Mouse (Mus musculus) limb, embryonic 11.5 days (tissue): Measurements from ENCODE around the gene Tox3. TPM values are rescaled to one million over a fixed set of nuclear protein-coding genes. Genes with fewer than 3 reads are reported as not detected.

ENCODE experiments used
- ATAC-seq: fragments of 200-750 bp; cut with Nextera tagmentation; 2 replicates; pipeline ENCODE4 v1.8.0; 2017; ENCODE audit warnings: low read depth; ENCODE audit not compliant: insufficient number of reproducible peaks, low FRiP score, low TSS enrichment
- DNase-seq: peaks from one replicate; pipeline ENCODE4 v3.0.0-alpha.2; 2015; ENCODE audit warnings: low spot score
- H3K27ac ChIP-seq: fragments of 300-500 bp; sonication (generic); replicated peaks from 2 replicates; pipeline ENCODE4 v1.5.1; 2014; ENCODE audit warnings: low read depth, mild to moderate bottlenecking, low read length
- H3K27me3 ChIP-seq: fragments of 300-500 bp; sonication (generic); 2 replicates; pipeline ENCODE4 v1.6.1; 2014; ENCODE audit warnings: mild to moderate bottlenecking, low read length, mixed read lengths; ENCODE audit not compliant: control insufficient read depth, insufficient read depth
- H3K36me3 ChIP-seq: fragments of 300-500 bp; sonication (generic); 2 replicates; pipeline ENCODE4 v1.6.1; 2014; ENCODE audit warnings: mild to moderate bottlenecking, low read length, moderate library complexity, mixed read lengths; ENCODE audit not compliant: control insufficient read depth, insufficient read depth
- H3K4me1 ChIP-seq: fragments of 300-500 bp; sonication (generic); 2 replicates; pipeline ENCODE4 v1.6.1; 2014; ENCODE audit warnings: low read length, mixed read lengths; ENCODE audit not compliant: control insufficient read depth, insufficient read depth
- H3K4me2 ChIP-seq: fragments of 300-500 bp; sonication (generic); 2 replicates; pipeline ENCODE4 v1.6.1; 2014; ENCODE audit warnings: low read depth, mild to moderate bottlenecking, moderate library complexity; ENCODE audit not compliant: severe bottlenecking
- H3K4me3 ChIP-seq: fragments of 300-500 bp; sonication (generic); 2 replicates; pipeline ENCODE4 v1.5.1; 2014; ENCODE audit warnings: low read depth, low read length
- H3K9ac ChIP-seq: fragments of 300-500 bp; sonication (generic); 2 replicates; pipeline ENCODE4 v1.6.1; 2014; ENCODE audit warnings: mild to moderate bottlenecking, low read length
- H3K9me3 ChIP-seq: fragments of 300-500 bp; sonication (generic); 2 replicates; pipeline ENCODE4 v1.6.1; 2016; ENCODE audit warnings: low read length; ENCODE audit not compliant: control insufficient read depth
- WGBS: fragments of 180-500 bp; shearing (Covaris S2); extraction: QIAGEN DNeasy Blood & Tissue Kit; methylation state at CpG from one replicate; pipeline ENCODE4 v1.1.7; 2014; 5-methylcytosine and 5-hydroxymethylcytosine counted together
- polyA plus RNA-seq: library from polyadenylated mRNA; unstranded; fragments of >200 nt; fragmentation: Nextera tagmentation; extraction: Ambion mirVana; gene quantifications from 2 replicates; pipeline ENCODE4 v1.2.1, GENCODE M21; 2014

The Tox3 gene
- polyA plus RNA-seq, 1 experiment from 2014 or later: 8.3 TPM

- DNase-seq: no peak
- no peaks in the 10 kb centered on the region for H3K4me1 ChIP-seq
- peaks cover 3% of the 10 kb centered on the region; the same call in 1 of the 2 replicates for H3K9me3 ChIP-seq
- H3K9ac ChIP-seq: no peak overlapping the region
- 74% methylated on average over 5 of the region's 5 CpGs for WGBS
- H3K27me3 ChIP-seq: no peaks in the 10 kb centered on the region
- no peak overlapping the region for H3K4me2 ChIP-seq
- H3K27ac ChIP-seq: no peak overlapping the region
- no peak overlapping the region for H3K4me3 ChIP-seq
- ATAC-seq: peak; percentile 76; the same call in 1 of the 2 replicates
- no peaks in the 10 kb centered on the region for H3K36me3 ChIP-seq
Observed at GRCm38 (mm10) chr8:90302252-90302651, 45.9 kb downstream of the Tox3 start.

GRCm38 (mm10) chr8:90301543-90301942 is 46.6 kb downstream of the Tox3 start:
- Histone ChIP-seq H3K4me2 (no peak overlapping the region), H3K9ac (no peak overlapping the region), H3K9me3 (no peaks in the 10 kb centered on the region; the same call in 1 of the 2 replicates), H3K27me3 (no peaks in the 10 kb centered on the region), H3K4me3 (no peak overlapping the region), H3K4me1 (no peaks in the 10 kb centered on the region), H3K27ac (0 out of 2 replicates have a peak overlapping the region, but pooled peaks have one; percentile 26), H3K36me3 (no peaks in the 10 kb centered on the region)
- ATAC-seq (no peak), DNase-seq (no peak)
- 75% methylated on average over 5 of the region's 5 CpGs for WGBS

- no peaks in the 10 kb centered on the region for H3K9me3 ChIP-seq
- H3K27ac ChIP-seq: no peak overlapping the region
- H3K4me3 ChIP-seq: no peak overlapping the region
- no peak overlapping the region for H3K9ac ChIP-seq
- H3K4me2 ChIP-seq: no peak overlapping the region
- no peaks in the 10 kb centered on the region for H3K4me1 ChIP-seq
- H3K36me3 ChIP-seq: no peaks in the 10 kb centered on the region
- 73% methylated on average over 2 of the region's 2 CpGs for WGBS
- no peak for ATAC-seq
- no peaks in the 10 kb centered on the region for H3K27me3 ChIP-seq
- no peak for DNase-seq
Observed at GRCm38 (mm10) chr8:90300973-90301372, 47.2 kb downstream of the Tox3 start.

- H3K36me3 ChIP-seq: no peaks in the 10 kb centered on the region
- H3K27me3 ChIP-seq: no peaks in the 10 kb centered on the region
- H3K9me3 ChIP-seq: no peaks in the 10 kb centered on the region
- no peak overlapping the region for H3K27ac ChIP-seq
- H3K9ac ChIP-seq: no peak overlapping the region
- H3K4me3 ChIP-seq: no peak overlapping the region
- H3K4me2 ChIP-seq: no peak overlapping the region
- no peaks in the 10 kb centered on the region for H3K4me1 ChIP-seq
- DNase-seq: no peak
- ATAC-seq: no peak
- 40% methylated on average over 3 of the region's 3 CpGs for WGBS
Observed at GRCm38 (mm10) chr8:90294061-90294460, 54.1 kb downstream of the Tox3 start.

- WGBS: 95% methylated on average over 6 of the region's 6 CpGs
- H3K36me3 ChIP-seq: no peaks in the 10 kb centered on the region
- H3K9ac ChIP-seq: no peak overlapping the region
- no peak overlapping the region for H3K27ac ChIP-seq
- ATAC-seq (no peak), DNase-seq (no peak)
- H3K27me3 ChIP-seq: no peaks in the 10 kb centered on the region
- H3K4me2 ChIP-seq: no peak overlapping the region
- H3K4me1 ChIP-seq: no peaks in the 10 kb centered on the region
- H3K9me3 ChIP-seq: no peaks in the 10 kb centered on the region
- H3K4me3 ChIP-seq: no peak overlapping the region
Observed at GRCm38 (mm10) chr8:90290811-90291210, 57.3 kb downstream of the Tox3 start.

GRCm38 (mm10) chr8:90276722-90277121 is 71.4 kb downstream of the Tox3 start:
- H3K9ac ChIP-seq: no peak overlapping the region
- 79% methylated on average over 9 of the region's 9 CpGs for WGBS

GRCm38 (mm10) chr8:90273182-90273581 is 75.0 kb downstream of the Tox3 start:
- no peak for ATAC-seq
- Histone ChIP-seq H3K27ac (no peak overlapping the region), H3K9me3 (no peaks in the 10 kb centered on the region), H3K4me1 (0 out of 2 replicates have a peak, but pooled peaks cover 2% of the 10 kb centered on the region), H3K4me3 (no peak overlapping the region), H3K9ac (no peak overlapping the region), H3K36me3 (no peaks in the 10 kb centered on the region), H3K4me2 (no peak overlapping the region), H3K27me3 (no peaks in the 10 kb centered on the region)
- WGBS: 85% methylated on average over 7 of the region's 7 CpGs
- no peak for DNase-seq

More at GRCm38 (mm10) chr8:90276722-90277121, 71.4 kb downstream of the Tox3 start:
- H3K4me3 ChIP-seq: no peak overlapping the region
- ATAC-seq: no peak
- DNase-seq: no peak
- H3K27me3 ChIP-seq: no peaks in the 10 kb centered on the region
- H3K36me3 ChIP-seq: no peaks in the 10 kb centered on the region
- H3K9me3 ChIP-seq: no peaks in the 10 kb centered on the region
- H3K4me1 ChIP-seq: no peaks in the 10 kb centered on the region
- H3K27ac ChIP-seq: no peak overlapping the region
- H3K4me2 ChIP-seq: no peak overlapping the region

- ATAC-seq: no peak
- no peak overlapping the region for H3K4me3 ChIP-seq
- H3K27me3 ChIP-seq: no peaks in the 10 kb centered on the region
- DNase-seq: no peak
- H3K4me2 ChIP-seq: no peak overlapping the region
- 0 out of 2 replicates have a peak, but pooled peaks cover 2% of the 10 kb centered on the region for H3K4me1 ChIP-seq
- H3K27ac ChIP-seq: no peak overlapping the region
- H3K9ac ChIP-seq: no peak overlapping the region
- WGBS: 93% methylated on average over 10 of the region's 10 CpGs
- H3K36me3 ChIP-seq: no peaks in the 10 kb centered on the region
- H3K9me3 ChIP-seq: no peaks in the 10 kb centered on the region
Observed at GRCm38 (mm10) chr8:90271920-90272319, 76.2 kb downstream of the Tox3 start.

GRCm38 (mm10) chr8:90267698-90268256 is 80.4 kb downstream of the Tox3 start:
- no peak for ATAC-seq
- DNase-seq: no peak
- no peak overlapping the region for H3K4me2 ChIP-seq
- no peak overlapping the region for H3K9ac ChIP-seq
- H3K27me3 ChIP-seq: no peaks in the 10 kb centered on the region
- 73% methylated on average over 12 of the region's 12 CpGs for WGBS
- H3K4me1 ChIP-seq: 0 out of 2 replicates have a peak, but pooled peaks cover 2% of the 10 kb centered on the region
- no peaks in the 10 kb centered on the region for H3K36me3 ChIP-seq
- no peak overlapping the region for H3K4me3 ChIP-seq
- H3K27ac ChIP-seq: no peak overlapping the region
- no peaks in the 10 kb centered on the region for H3K9me3 ChIP-seq
